Mouse (Mus musculus) kidney, postnatal 0 days (tissue): ENCODE data around the gene Btbd7. TPM values are rescaled to one million over a fixed set of nuclear protein-coding genes. Genes with fewer than 3 reads are reported as not detected.

Source experiments
- ATAC-seq: fragments of 200-750 bp; cut with Nextera tagmentation; replicated peaks from 2 replicates; pipeline ENCODE4 v1.8.0; 2017; ENCODE audit warnings: low read depth, moderate number of reproducible peaks, moderate TSS enrichment, moderate library complexity; ENCODE audit not compliant: low FRiP score
- DNase-seq: peaks from one replicate; pipeline ENCODE4 v3.0.0-alpha.2; 2016; ENCODE audit warnings: low spot score
- H3K27ac ChIP-seq: fragments of 300-500 bp; sonication (generic); 2 replicates; pipeline ENCODE4 v1.5.1; 2014; ENCODE audit warnings: mild to moderate bottlenecking
- H3K27me3 ChIP-seq: fragments of 300-500 bp; sonication (generic); 2 replicates; pipeline ENCODE4 v1.6.1; 2014; ENCODE audit warnings: low read length, mixed read lengths; ENCODE audit not compliant: insufficient read depth
- H3K36me3 ChIP-seq: fragments of 300-500 bp; sonication (generic); 2 replicates; pipeline ENCODE4 v1.6.1; 2014; ENCODE audit warnings: low read length, mixed read lengths; ENCODE audit not compliant: insufficient read depth
- H3K4me1 ChIP-seq: fragments of 300-500 bp; sonication (generic); replicated peaks from 2 replicates; pipeline ENCODE4 v1.6.1; 2014; ENCODE audit warnings: antibody characterized with exemption, low read length, mixed read lengths; ENCODE audit not compliant: insufficient read depth
- H3K4me2 ChIP-seq: fragments of 300-500 bp; sonication (generic); 2 replicates; pipeline ENCODE4 v1.6.1; 2014; ENCODE audit warnings: mild to moderate bottlenecking, low read length, moderate library complexity, mixed read lengths
- H3K4me3 ChIP-seq: fragments of 300-500 bp; sonication (generic); replicated peaks from 2 replicates; pipeline ENCODE4 v1.5.1; 2014; ENCODE audit warnings: low read depth, low read length
- H3K9ac ChIP-seq: fragments of 300-500 bp; sonication (generic); 2 replicates; pipeline ENCODE4 v1.6.1; 2014; ENCODE audit warnings: low read depth, low read length
- H3K9me3 ChIP-seq: fragments of 300-500 bp; sonication (generic); replicated peaks from 2 replicates; pipeline ENCODE4 v1.6.1; 2016; ENCODE audit warnings: low read length, inconsistent platforms, mixed read lengths
- CTCF ChIP-seq: IDR thresholded peaks from 2 replicates; pipeline ENCODE4 v1.5.1; 2016; ENCODE audit warnings: antibody characterized with exemption, low read depth, mild to moderate bottlenecking, moderate library complexity
- WGBS: fragments of 180-500 bp; shearing (Covaris S2); extraction: QIAGEN DNeasy Blood & Tissue Kit; methylation state at CpG from one replicate; pipeline ENCODE4 v1.1.7; 2014; 5-methylcytosine and 5-hydroxymethylcytosine counted together
- polyA plus RNA-seq: library from polyadenylated mRNA; unstranded; fragments of >200 nt; fragmentation: Nextera tagmentation; extraction: Ambion mirVana; gene quantifications from 2 replicates; pipeline ENCODE4 v1.2.1, GENCODE M21; 2015

The Btbd7 gene
- polyA plus RNA-seq, 1 experiment from 2014 or later = 15.5 TPM

DNA sequence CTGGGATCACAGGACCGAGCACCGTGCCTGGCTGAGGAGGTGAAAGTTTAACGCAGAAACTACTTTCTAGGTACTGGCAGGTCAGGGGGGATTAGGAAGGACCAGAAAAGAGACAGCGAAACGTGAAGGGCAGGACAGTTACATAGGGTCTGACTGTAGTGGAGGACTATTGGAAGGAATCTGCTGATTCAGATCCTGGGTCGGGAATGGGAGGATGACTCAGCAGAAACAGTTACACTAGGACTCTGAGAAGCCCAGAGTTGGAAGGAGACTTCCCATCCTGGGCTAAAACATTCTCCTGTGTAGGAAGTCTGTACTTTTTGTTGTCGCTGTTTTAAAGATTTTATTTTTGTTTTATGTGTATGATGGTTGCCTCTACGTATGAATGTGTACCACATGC is 106.7 kb downstream of the Btbd7 start:
- TF ChIP-seq CTCF = no peak
- WGBS = 95% methylated on average over 8 of the region's 8 CpGs
- Histone ChIP-seq H3K36me3 (peaks cover 65% of the 10 kb centered on the region), H3K4me1 (no peaks in the 10 kb centered on the region), H3K27ac (no peak overlapping the region), H3K27me3 (no peaks in the 10 kb centered on the region), H3K9ac (no peak overlapping the region), H3K9me3 (no peaks in the 10 kb centered on the region), H3K4me2 (no peak overlapping the region), H3K4me3 (no peak overlapping the region)
- DNase-seq (no peak), ATAC-seq (no peak)

DNA sequence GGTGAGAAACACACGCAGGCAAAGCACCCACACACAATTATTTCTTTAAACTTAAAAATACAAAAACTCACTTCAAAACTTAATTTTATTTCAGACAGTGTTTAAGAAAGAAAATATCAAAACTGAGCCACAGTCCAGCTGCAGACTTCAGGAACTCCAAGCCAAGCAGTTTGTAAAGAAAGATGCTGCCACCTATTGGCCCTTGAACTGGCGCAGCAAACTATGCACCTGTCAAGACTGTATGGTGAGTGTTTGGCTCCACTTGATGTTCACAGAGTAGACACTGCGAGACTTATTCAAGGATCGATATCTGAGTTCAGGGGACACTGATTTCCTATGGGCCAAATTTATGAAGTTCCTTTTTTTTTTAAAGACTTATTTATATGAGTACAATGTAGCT is 109.3 kb downstream of the Btbd7 start:
- no peak overlapping the region for H3K4me2 ChIP-seq
- no peaks in the 10 kb centered on the region for H3K27me3 ChIP-seq
- peak; percentile 58 for TF ChIP-seq CTCF
- no peaks in the 10 kb centered on the region for H3K4me1 ChIP-seq
- DNase-seq = no peak
- no peak for ATAC-seq
- H3K36me3 ChIP-seq = peaks cover 69% of the 10 kb centered on the region
- H3K9ac ChIP-seq = no peak overlapping the region
- no peak overlapping the region for H3K4me3 ChIP-seq
- no peaks in the 10 kb centered on the region for H3K9me3 ChIP-seq
- no peak overlapping the region for H3K27ac ChIP-seq
- WGBS = 92% methylated on average over 4 of the region's 4 CpGs

- no peak overlapping the region for H3K27ac ChIP-seq
- H3K9me3 ChIP-seq = no peaks in the 10 kb centered on the region
- peaks cover 31% of the 10 kb centered on the region for H3K36me3 ChIP-seq
- no peak overlapping the region for H3K9ac ChIP-seq
- H3K4me1 ChIP-seq = peaks cover 5% of the 10 kb centered on the region
- TF ChIP-seq CTCF = no peak
- no peak for ATAC-seq
- H3K4me2 ChIP-seq = no peak overlapping the region
- H3K27me3 ChIP-seq = no peaks in the 10 kb centered on the region
- DNase-seq = no peak
- H3K4me3 ChIP-seq = no peak overlapping the region
Observed at GRCm38 (mm10) chr12:102763696-102764095, 114.6 kb downstream of the Btbd7 start.

GRCm38 (mm10) chr12:102761668-102762067 is 116.6 kb downstream of the Btbd7 start:
- no peak overlapping the region for H3K27ac ChIP-seq
- peaks cover 8% of the 10 kb centered on the region for H3K4me1 ChIP-seq
- no peaks in the 10 kb centered on the region for H3K27me3 ChIP-seq
- no peaks in the 10 kb centered on the region for H3K9me3 ChIP-seq
- TF ChIP-seq CTCF = no peak
- H3K4me3 ChIP-seq = no peak overlapping the region
- DNase-seq = no peak
- ATAC-seq = no peak
- H3K4me2 ChIP-seq = no peak overlapping the region
- WGBS = 78% methylated on average over 3 of the region's 3 CpGs
- peaks cover 14% of the 10 kb centered on the region for H3K36me3 ChIP-seq
- H3K9ac ChIP-seq = no peak overlapping the region

- H3K4me1 ChIP-seq = peaks cover 11% of the 10 kb centered on the region
- ATAC-seq (no peak), DNase-seq (no peak)
- no peak for TF ChIP-seq CTCF
- peak overlapping the region; percentile 78 for H3K4me3 ChIP-seq
- peak overlapping the region; percentile 82; the same call in 1 of the 2 replicates for H3K27ac ChIP-seq
- peak overlapping the region; percentile 81 for H3K4me2 ChIP-seq
- peak overlapping the region; percentile 63 for H3K9ac ChIP-seq
- H3K9me3 ChIP-seq = no peaks in the 10 kb centered on the region
- H3K36me3 ChIP-seq = 0 out of 2 replicates have a peak, but pooled peaks cover 3% of the 10 kb centered on the region
- no peaks in the 10 kb centered on the region for H3K27me3 ChIP-seq
- 3% methylated on average over 5 of the region's 5 CpGs for WGBS
Observed at GRCm38 (mm10) chr12:102758936-102759335, 119.3 kb downstream of the Btbd7 start.

DNA sequence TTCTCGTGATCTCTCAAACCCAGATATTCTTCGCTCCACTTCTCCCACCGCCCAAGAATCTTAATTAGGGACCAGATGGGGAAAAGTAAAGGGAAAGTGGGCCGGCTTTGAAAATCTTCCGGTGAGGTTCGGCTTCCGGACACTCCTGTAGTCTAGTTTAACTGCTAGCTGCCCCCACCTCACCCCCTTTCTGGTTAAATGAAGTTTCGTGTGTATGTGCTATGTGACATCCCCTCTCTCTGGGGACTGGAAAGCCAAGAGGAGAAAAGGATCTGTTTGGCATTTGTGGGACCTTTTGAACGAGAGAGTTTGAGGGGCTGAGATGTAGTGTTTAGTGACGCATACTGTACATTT is 119.9 kb downstream of the Btbd7 start, which contains the start of gene Gm20604:
TSS of gene Gm20604 (minus strand) at position 270 of the 354 bp plus-strand sequence.
- H3K4me2 ChIP-seq = peak within 1 kb of the TSS; percentile 81
- H3K27ac ChIP-seq = peak within 1 kb of the TSS; percentile 89
- peaks cover 11% of the 10 kb centered on the region for H3K4me1 ChIP-seq
- H3K36me3 ChIP-seq = no peaks in the 10 kb centered on the region
- H3K9ac ChIP-seq = peak within 1 kb of the TSS; percentile 71
- no peak for TF ChIP-seq CTCF
- peak within 1 kb of the TSS; percentile 78 for H3K4me3 ChIP-seq
- no peaks in the 10 kb centered on the region for H3K27me3 ChIP-seq
- no peaks in the 10 kb centered on the region for H3K9me3 ChIP-seq
- 0% methylated on average over 10 of the region's 10 CpGs for WGBS
- ATAC-seq (no peak), DNase-seq (peak; percentile 24)
